Mouse (Mus musculus): Measurements from ENCODE around the gene Ppp1r3f. TPM values are rescaled to one million over a fixed set of nuclear protein-coding genes. Genes with fewer than 3 reads are reported as not detected.

The Ppp1r3f gene
- polyA plus RNA-seq, 1 experiment from 2014 or later, result 2.4 TPM

DNA sequence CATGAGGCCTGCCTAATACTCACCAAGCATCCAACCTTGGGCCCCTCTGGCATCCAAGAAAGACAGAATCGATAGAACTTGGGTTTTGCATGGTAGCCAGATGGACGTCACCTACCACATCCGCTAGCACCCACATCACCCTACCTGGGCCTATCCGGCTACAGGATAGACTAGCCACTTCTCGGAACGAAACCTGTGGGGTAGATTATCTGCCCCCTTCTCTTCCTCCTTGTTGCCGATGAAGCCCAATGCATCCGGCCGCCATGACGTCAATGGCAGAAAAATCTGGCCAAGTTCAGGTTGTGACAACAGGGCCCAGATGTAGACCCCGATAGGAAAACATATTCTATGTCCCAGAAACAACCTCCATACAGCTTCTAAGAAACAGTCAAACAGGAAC is 9.8 kb upstream of the Ppp1r3f start:
- Histone ChIP-seq H3K27me3 (no peaks in the 10 kb centered on the region), H3K4me1 (replicated peaks) (no peaks in the 10 kb centered on the region), H3K4me3 (replicated peaks) (no peak overlapping the region), H3K36me3 (peaks cover 5% of the 10 kb centered on the region; the same call in 1 of the 2 replicates), H3K9me3 (no peaks in the 10 kb centered on the region), H3K9ac (replicated peaks) (no peak overlapping the region), H3K27ac (no peak overlapping the region), H3K4me2 (no peak overlapping the region)
- WGBS, result 94% methylated on average over 10 of the region's 11 CpGs
- ATAC-seq (ENCODE audit: insufficient number of reproducible peaks, insufficient read depth, low FRiP score, low TSS enrichment, low read depth), result no peak

DNA sequence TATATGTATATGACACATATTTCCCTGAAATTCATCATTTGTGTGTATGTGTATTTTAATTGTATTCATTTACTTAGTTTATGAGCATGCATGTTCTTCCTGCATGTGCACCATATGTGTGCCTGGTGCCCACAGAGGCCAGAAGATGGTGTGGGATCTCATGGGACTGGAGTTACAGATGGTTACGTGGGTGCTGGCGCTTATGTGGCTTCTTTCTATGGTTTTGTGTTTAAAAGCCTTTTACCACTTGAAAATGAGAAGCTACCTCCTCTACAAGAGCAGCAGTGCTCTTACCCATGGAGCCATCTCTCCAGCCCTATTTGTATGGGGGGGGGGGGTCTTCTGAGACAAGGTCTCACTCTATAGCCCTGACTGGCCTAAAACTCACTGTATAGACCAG is 7.1 kb upstream of the Ppp1r3f start:
- H3K27me3 ChIP-seq, result no peaks in the 10 kb centered on the region
- no peak overlapping the region for H3K4me3 ChIP-seq (replicated peaks)
- no peak overlapping the region for H3K9ac ChIP-seq (replicated peaks)
- 84% methylated on average over 2 of the region's 2 CpGs for WGBS
- H3K4me2 ChIP-seq, result no peak overlapping the region
- ATAC-seq (ENCODE audit: insufficient number of reproducible peaks, insufficient read depth, low FRiP score, low TSS enrichment, low read depth), result no peak
- H3K4me1 ChIP-seq (replicated peaks), result no peaks in the 10 kb centered on the region
- no peaks in the 10 kb centered on the region for H3K36me3 ChIP-seq
- H3K27ac ChIP-seq, result no peak overlapping the region
- no peaks in the 10 kb centered on the region for H3K9me3 ChIP-seq

DNA sequence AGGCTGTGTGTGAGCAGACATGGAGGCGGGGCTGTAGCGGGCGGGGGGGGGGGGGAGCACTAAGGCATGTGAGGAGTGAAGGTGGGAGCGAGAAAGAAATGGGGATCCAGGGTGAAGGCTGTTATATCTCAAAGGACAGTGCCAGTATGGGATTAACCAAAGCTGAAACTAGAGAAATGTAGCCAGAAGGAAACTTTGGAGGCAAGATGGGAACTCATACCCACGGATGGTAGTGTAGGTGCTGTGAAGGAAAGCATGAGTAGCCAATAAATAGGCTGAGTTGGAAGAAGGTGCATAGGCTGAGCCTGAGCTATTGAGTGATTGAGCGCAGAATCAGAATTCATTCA is 775 bp upstream of the Ppp1r3f start:
- Histone ChIP-seq H3K27ac (peak overlapping the region; percentile 56; the same call in 1 of the 2 replicates), H3K4me2 (peak overlapping the region; percentile 50), H3K9ac (replicated peaks) (no peak overlapping the region), H3K4me3 (replicated peaks) (peak overlapping the region; percentile 58), H3K4me1 (replicated peaks) (peaks cover 12% of the 10 kb centered on the region), H3K27me3 (no peaks in the 10 kb centered on the region), H3K9me3 (0 out of 2 replicates have a peak, but pooled peaks cover 4% of the 10 kb centered on the region), H3K36me3 (no peaks in the 10 kb centered on the region)
- WGBS, result 17% methylated on average over 5 of the region's 6 CpGs
- no peak for ATAC-seq (ENCODE audit: insufficient number of reproducible peaks, insufficient read depth, low FRiP score, low TSS enrichment, low read depth)

DNA sequence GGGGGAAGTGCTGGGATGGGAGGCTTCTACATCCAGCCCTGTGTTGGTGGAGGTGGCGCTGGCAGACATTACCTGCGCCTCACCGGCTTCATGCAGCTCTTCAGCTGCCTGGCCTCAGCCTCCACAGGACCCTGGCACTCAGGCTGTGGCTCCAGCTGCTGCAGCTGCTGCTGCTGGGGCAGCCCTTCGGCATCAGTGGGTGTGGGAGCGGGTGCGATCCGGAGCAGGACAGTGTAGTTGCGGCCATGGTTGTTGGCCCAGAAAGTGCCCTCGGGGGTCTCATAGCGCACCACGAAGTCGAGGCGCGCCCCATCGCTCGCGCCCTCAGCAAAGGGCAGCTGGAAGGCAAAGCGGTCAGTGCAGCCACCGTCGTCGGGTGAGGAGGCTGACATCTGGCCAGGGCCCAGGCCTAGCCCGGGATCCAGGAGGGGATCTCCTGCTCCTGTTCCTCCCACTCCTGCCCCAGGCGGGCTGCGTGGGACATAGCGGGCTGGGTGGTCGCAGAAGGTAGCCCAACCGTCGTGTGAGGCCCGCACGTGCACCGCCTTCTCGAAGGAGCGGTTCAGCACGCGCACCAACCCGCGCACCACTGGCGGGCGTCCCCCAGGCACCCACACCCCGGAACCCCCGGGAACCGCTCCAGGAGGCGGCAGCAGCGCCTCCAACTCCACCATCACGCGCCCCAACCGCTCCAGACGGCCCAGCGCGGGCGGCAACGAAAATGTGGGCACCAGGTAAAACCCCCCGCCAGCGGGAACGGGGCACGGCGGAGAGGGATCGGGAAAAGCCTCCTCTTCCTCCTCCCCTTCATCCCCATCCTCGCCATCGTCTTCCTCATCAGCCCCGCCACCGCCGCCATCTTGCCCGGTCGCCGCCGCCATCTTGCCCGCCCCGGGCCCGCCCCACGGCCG is 652 bp downstream of the Ppp1r3f start, which contains the start of gene Foxp3:
Foxp3 (plus strand) TSS at position 469 of the 911 bp plus-strand sequence.
- peaks cover 12% of the 10 kb centered on the region for H3K4me1 ChIP-seq (replicated peaks)
- 0 out of 2 replicates have a peak, but pooled peaks cover 4% of the 10 kb centered on the region for H3K9me3 ChIP-seq
- peak within 1 kb of the TSS; percentile 62 for H3K4me2 ChIP-seq
- 39% methylated on average over 62 of the region's 72 CpGs for WGBS
- H3K36me3 ChIP-seq, result no peaks in the 10 kb centered on the region
- peak within 1 kb of the TSS; percentile 74 for H3K9ac ChIP-seq (replicated peaks)
- ATAC-seq (ENCODE audit: insufficient number of reproducible peaks, insufficient read depth, low FRiP score, low TSS enrichment, low read depth), result 0 out of 2 replicates have a peak, but pooled peaks have one; percentile 32
- peak within 1 kb of the TSS; percentile 58 for H3K4me3 ChIP-seq (replicated peaks)
- peak within 1 kb of the TSS; percentile 81; the same call in 1 of the 2 replicates for H3K27ac ChIP-seq
- H3K27me3 ChIP-seq, result no peaks in the 10 kb centered on the region

DNA sequence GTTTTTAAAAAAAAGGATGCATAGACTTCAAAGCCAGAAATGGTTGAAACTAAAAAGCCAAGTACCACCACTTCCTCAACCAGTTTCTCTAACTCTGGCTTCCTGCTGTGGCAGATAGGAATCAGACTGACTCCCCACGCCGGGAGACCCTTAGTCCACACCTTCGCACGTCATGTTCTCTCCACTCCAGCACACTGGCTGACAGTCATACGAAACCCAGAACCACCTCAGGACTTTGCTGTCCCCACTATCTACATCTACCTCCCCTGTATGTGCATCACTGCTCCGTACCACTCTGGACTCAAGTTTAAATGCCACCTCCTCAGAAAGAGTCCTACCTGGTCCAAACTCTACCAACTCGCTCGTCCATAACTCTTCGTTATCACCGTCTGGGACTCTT is 1.6 kb downstream of the Ppp1r3f start:
- H3K4me2 ChIP-seq, result peak overlapping the region; percentile 62; the same call in 1 of the 2 replicates
- no peak for ATAC-seq (ENCODE audit: insufficient number of reproducible peaks, insufficient read depth, low FRiP score, low TSS enrichment, low read depth)
- 0 out of 2 replicates have a peak, but pooled peaks cover 4% of the 10 kb centered on the region for H3K9me3 ChIP-seq
- H3K9ac ChIP-seq (replicated peaks), result no peak overlapping the region
- H3K4me3 ChIP-seq (replicated peaks), result 0 out of 2 replicates have a peak overlapping the region, but pooled peaks have one; percentile 58
- H3K36me3 ChIP-seq, result no peaks in the 10 kb centered on the region
- WGBS, result 90% methylated on average over 10 of the region's 10 CpGs
- no peak overlapping the region for H3K27ac ChIP-seq
- H3K4me1 ChIP-seq (replicated peaks), result peaks cover 12% of the 10 kb centered on the region
- no peaks in the 10 kb centered on the region for H3K27me3 ChIP-seq

DNA sequence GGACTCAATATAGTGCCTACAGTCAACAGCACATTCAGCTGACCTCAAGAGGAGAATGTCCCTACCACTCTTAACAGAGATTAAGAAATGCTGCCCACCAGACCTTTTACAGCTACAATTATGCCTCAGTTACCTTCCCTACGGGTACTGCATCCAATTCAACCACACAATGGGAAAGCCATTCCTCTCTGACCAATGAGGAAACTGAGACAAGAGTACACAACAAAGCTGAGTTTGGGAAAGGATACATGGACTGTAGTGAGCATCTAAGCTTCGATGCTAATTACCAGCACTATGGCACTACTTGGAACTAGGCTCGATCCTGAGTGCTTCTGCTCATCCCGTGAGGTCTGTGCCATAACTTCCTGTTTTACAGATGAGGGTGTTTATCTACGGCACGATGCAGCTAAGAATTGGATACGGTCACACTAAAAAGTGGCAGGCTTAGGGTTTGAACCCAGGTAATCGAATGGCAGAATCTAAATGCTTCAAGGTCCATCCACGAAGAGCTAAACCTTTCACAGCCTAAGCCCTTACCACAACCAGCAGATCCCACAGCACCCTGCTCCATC is 2.4 kb downstream of the Ppp1r3f start:
- H3K4me2 ChIP-seq, result no peak overlapping the region
- 91% methylated on average over 9 of the region's 9 CpGs for WGBS
- H3K9ac ChIP-seq (replicated peaks), result no peak overlapping the region
- H3K27ac ChIP-seq, result no peak overlapping the region
- no peak overlapping the region for H3K4me3 ChIP-seq (replicated peaks)
- ATAC-seq (ENCODE audit: insufficient number of reproducible peaks, insufficient read depth, low FRiP score, low TSS enrichment, low read depth), result no peak
- no peaks in the 10 kb centered on the region for H3K36me3 ChIP-seq
- H3K27me3 ChIP-seq, result no peaks in the 10 kb centered on the region
- H3K9me3 ChIP-seq, result 0 out of 2 replicates have a peak, but pooled peaks cover 4% of the 10 kb centered on the region
- peaks cover 12% of the 10 kb centered on the region for H3K4me1 ChIP-seq (replicated peaks)

DNA sequence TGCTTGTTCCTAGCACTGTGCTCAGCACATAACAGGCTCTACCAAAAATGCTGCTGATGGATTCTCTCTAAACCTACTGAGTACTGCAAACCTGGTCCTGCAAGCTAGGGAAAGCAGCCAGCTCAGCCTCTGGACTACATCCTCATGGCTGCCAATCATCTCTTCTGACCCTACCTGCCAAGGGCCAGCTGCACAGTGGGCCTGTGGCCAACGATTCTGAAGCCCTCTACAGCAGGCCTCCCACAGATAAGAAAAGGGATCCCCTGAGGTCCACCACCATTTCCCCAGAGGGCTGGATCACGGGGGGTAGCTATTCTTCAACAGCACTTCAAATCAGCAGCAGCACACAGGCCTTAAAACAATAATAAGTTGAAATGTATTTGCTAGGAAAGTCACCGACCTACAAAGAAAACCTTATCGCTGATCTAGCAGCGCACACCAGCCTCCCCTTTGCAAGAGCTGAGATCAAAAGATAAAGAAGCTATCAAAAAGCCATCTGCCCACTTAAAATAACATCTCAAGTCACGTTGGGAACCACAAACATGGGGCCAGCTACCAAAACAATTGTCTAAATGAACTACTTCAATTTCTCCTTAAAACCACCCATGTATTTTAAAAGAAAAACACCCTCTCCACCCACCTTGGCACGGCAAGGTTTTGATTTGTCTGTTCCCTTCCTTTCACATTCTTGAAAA is 3.5 kb downstream of the Ppp1r3f start:
- Histone ChIP-seq H3K27me3 (no peaks in the 10 kb centered on the region), H3K36me3 (no peaks in the 10 kb centered on the region), H3K4me1 (replicated peaks) (peaks cover 12% of the 10 kb centered on the region), H3K9me3 (0 out of 2 replicates have a peak, but pooled peaks cover 4% of the 10 kb centered on the region), H3K4me2 (no peak overlapping the region), H3K4me3 (replicated peaks) (no peak overlapping the region), H3K27ac (no peak overlapping the region), H3K9ac (replicated peaks) (no peak overlapping the region)
- WGBS, result 72% methylated on average over 7 of the region's 7 CpGs
- ATAC-seq (ENCODE audit: insufficient number of reproducible peaks, insufficient read depth, low FRiP score, low TSS enrichment, low read depth), result no peak

DNA sequence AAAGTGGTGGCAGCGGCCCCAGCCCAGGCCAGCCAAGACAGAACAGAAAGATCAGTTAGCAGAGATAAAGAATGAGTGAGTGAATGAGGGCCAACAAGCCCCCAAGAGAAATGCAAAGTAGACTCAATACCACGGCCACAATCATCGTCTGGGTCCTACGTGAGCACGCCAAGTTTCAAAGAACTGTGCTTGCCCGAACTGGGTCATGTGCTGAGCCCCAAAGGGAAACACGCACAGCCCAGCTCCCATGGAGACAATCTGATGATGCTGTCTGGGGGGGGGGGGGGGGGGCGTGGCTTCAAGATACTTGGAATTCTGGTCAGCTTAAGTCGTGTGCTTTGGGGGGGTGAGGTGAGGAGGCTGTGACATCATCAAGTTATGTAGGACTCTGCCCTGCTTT is 6.6 kb downstream of the Ppp1r3f start:
- WGBS, result 84% methylated on average over 8 of the region's 9 CpGs
- no peak for ATAC-seq (ENCODE audit: insufficient number of reproducible peaks, insufficient read depth, low FRiP score, low TSS enrichment, low read depth)
- Histone ChIP-seq H3K9ac (replicated peaks) (no peak overlapping the region), H3K36me3 (no peaks in the 10 kb centered on the region), H3K4me1 (replicated peaks) (peaks cover 2% of the 10 kb centered on the region; the same call in 1 of the 2 replicates), H3K4me2 (no peak overlapping the region), H3K27me3 (no peaks in the 10 kb centered on the region), H3K27ac (no peak overlapping the region), H3K9me3 (no peaks in the 10 kb centered on the region), H3K4me3 (replicated peaks) (no peak overlapping the region)

DNA sequence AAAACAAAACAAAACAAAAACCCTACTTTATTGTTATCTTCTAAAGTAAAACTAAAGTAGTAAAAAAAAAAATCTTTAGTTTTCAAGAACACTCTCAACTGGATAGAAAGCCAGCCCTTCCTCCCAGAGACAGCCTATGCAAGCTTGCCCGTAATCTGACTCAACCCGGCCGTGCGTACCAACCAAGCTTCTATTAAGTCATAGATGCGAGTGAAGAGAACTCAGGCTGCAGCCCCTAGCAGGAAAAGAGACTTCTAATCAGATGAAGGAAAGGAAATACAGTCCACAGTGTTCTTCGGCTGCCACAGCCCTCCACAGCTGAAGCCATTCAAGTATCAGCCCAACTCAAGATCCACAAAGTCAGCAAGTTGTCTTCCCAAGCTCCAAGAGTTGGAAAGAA is 7.7 kb downstream of the Ppp1r3f start:
- H3K4me3 ChIP-seq (replicated peaks), result no peak overlapping the region
- H3K36me3 ChIP-seq, result no peaks in the 10 kb centered on the region
- no peaks in the 10 kb centered on the region for H3K4me1 ChIP-seq (replicated peaks)
- no peak overlapping the region for H3K9ac ChIP-seq (replicated peaks)
- H3K27me3 ChIP-seq, result no peaks in the 10 kb centered on the region
- 90% methylated on average over 6 of the region's 6 CpGs for WGBS
- H3K27ac ChIP-seq, result no peak overlapping the region
- no peak for ATAC-seq (ENCODE audit: insufficient number of reproducible peaks, insufficient read depth, low FRiP score, low TSS enrichment, low read depth)
- no peak overlapping the region for H3K4me2 ChIP-seq
- H3K9me3 ChIP-seq, result no peaks in the 10 kb centered on the region

DNA sequence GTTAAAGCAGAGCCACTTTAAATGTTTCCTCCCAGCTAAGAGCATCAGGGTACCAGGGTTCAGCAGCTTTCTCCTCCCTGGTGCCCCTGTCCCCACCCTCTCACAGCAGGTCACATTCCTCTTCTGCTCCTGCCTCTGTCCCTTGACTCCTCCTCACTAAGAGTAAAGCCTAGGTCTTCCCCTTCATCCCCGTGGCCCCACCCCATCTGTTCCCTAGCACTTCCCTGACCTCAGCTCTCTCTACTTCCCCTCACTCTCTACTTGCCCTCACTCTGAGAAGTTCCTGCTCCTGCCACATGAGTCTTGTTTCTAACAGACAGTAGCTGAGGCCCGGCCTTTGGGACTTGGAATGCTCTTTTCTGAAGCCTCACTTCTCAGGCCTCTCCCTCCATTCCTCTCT is 11.0 kb downstream of the Ppp1r3f start:
- ATAC-seq (ENCODE audit: insufficient number of reproducible peaks, insufficient read depth, low FRiP score, low TSS enrichment, low read depth), result no peak

DNA sequence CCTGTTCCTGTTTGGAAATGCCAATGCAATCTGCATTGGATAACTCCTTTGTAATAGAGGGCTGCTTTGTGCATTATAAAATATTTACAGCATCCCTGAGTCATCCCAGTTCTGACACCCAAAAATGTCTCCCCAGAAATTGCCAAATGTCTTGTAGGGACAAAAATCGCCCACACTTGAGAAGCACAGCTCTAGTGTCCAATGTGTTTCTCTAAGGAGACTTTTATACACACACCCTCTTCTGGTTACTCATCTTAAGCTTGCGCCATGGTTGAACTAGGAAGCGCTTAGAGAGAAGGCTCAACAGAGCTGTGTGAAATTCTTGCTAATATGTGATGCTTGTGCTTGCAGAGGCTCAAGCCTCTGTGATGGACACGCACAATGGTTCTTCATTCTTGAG is 20.6 kb downstream of the Ppp1r3f start:
- no peak for ATAC-seq (ENCODE audit: insufficient number of reproducible peaks, insufficient read depth, low FRiP score, low TSS enrichment, low read depth)
- Histone ChIP-seq H3K36me3 (no peaks in the 10 kb centered on the region), H3K27ac (no peak overlapping the region), H3K9me3 (no peaks in the 10 kb centered on the region), H3K4me2 (no peak overlapping the region), H3K4me1 (replicated peaks) (no peaks in the 10 kb centered on the region), H3K4me3 (replicated peaks) (no peak overlapping the region), H3K27me3 (no peaks in the 10 kb centered on the region), H3K9ac (replicated peaks) (no peak overlapping the region)
- 93% methylated on average over 4 of the region's 4 CpGs for WGBS

More for the DNA sequence above, 11.0 kb downstream of the Ppp1r3f start:
- no peak overlapping the region for H3K27ac ChIP-seq
- WGBS, result 42% methylated on average over 2 of the region's 2 CpGs
- H3K36me3 ChIP-seq, result no peaks in the 10 kb centered on the region
- H3K27me3 ChIP-seq, result no peaks in the 10 kb centered on the region
- no peaks in the 10 kb centered on the region for H3K9me3 ChIP-seq
- H3K4me3 ChIP-seq (replicated peaks), result no peak overlapping the region
- no peak overlapping the region for H3K4me2 ChIP-seq
- no peak overlapping the region for H3K9ac ChIP-seq (replicated peaks)
- H3K4me1 ChIP-seq (replicated peaks), result no peaks in the 10 kb centered on the region

Data from limb, embryonic 12.5 days (tissue).